Mouse (Mus musculus): ENCODE results near the gene Mertk.

The Mertk gene

DNA sequence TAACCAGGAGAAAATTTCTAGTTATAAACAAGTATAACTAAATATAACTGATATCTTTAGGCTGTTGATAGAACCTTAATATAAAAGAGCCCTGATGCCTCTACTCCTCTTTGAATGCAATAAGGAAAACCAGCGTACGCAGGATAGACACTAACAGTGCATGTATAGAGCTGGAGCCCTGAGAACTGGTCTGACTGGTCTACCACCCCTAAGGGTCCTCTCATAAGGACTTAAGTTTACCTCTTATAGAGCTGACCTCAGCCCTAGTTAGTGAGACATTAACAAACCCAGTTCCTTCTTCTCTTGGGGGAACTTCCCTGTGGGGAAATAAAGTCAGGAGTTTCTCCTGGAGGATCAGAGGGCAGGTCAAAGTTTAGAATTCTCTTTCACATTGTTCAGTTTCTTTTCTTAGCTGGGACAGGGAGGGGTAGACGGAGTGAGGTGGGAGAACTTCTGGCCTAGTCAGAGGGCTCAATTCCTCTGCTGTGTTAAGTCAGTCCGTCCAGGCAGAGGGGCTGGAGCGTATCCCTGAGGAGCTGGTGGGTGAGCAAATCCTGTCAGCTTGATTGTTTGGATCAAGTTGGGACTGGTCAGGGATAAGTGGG is 23.5 kb downstream of the Mertk start:
- DNase-seq (ENCODE audit: low read depth) = no peak

GRCm38 (mm10) chr2:128726067-128726466 is 27.3 kb downstream of the Mertk start:
- DNase-seq (ENCODE audit: low read depth) = no peak

- DNase-seq (ENCODE audit: low read depth) = no peak
Observed at GRCm38 (mm10) chr2:128726626-128727025, 27.9 kb downstream of the Mertk start.

DNA sequence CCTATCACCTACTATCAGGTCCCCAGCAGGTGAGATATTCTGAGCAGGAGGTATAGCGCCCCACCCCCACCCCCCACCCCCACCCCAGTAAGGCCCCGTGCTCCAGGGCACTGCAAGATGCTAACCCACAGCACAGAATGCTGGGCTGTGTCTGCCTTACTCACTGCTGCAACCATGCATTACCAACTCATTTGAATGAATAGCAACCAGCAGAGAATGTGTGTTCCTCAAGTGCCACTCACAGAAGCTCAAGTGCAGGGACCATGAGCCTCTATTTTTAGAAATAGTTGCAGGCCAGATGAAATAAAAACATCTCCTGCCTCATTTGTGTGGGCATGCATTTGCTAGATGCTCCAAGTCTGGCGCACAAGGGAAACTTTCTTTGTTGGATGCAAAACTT is 28.8 kb downstream of the Mertk start:
- no peak for DNase-seq (ENCODE audit: low read depth)

- no peak for DNase-seq (ENCODE audit: low read depth)
Observed at GRCm38 (mm10) chr2:128728066-128728465, 29.3 kb downstream of the Mertk start.

- no peak for DNase-seq (ENCODE audit: low read depth)
Observed at GRCm38 (mm10) chr2:128729141-128729540, 30.4 kb downstream of the Mertk start.

DNA sequence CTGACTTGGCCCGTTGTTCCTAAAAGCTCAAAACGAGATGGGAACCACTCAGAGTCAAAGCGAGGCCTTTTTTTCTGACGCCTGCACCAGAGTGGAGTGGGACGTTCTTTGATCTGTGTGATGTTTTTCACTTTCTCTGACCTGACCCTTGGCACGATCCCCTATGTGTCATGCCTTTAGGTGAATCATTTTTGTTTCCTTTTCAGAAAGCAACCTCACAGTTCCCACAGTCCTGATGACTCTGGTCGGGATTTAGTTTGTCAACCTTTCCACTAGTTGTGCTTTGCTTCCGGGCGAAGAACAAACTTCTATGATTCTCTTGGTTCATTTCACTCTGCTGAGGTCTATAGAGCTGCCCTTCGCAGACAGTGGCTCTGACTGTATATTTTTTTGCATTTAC is 32.8 kb downstream of the Mertk start:
- DNase-seq (ENCODE audit: low read depth) = no peak

GRCm38 (mm10) chr2:128731951-128732350 is 33.2 kb downstream of the Mertk start:
- DNase-seq (ENCODE audit: low read depth) = no peak

GRCm38 (mm10) chr2:128735089-128735488 is 36.3 kb downstream of the Mertk start:
- no peak for DNase-seq (ENCODE audit: low read depth)

- no peak for DNase-seq (ENCODE audit: low read depth)
Observed at GRCm38 (mm10) chr2:128737051-128737450, 38.3 kb downstream of the Mertk start.

GRCm38 (mm10) chr2:128737796-128738195 is 39.0 kb downstream of the Mertk start:
- no peak for DNase-seq (ENCODE audit: low read depth)

DNA sequence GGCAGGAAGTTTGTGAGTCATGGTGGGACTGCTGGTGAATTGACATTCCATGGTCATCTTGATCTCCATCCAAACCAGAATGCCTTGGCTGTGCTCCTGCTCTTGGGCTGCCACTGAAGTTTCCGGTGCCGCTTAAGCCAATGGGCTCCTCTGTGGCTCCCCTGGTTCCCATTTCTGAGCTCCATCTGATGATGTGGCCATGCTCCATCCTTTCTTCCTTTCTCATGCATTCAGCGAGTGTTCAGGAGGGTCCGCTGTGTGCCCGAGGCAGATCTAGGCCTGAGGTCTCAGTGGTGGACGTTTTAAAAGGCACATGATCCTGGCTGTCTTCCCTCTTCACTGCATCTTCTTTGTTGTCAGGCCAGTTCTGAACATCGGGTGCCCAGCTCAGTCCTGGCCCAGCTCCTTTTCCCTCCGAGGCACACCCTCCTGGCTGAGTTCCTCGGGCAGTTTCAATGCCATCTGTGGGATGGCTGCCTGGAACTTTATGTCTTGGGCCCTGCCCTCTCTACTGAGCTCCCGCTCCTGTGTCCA is 40.0 kb downstream of the Mertk start:
- no peak for DNase-seq (ENCODE audit: low read depth)

DNA sequence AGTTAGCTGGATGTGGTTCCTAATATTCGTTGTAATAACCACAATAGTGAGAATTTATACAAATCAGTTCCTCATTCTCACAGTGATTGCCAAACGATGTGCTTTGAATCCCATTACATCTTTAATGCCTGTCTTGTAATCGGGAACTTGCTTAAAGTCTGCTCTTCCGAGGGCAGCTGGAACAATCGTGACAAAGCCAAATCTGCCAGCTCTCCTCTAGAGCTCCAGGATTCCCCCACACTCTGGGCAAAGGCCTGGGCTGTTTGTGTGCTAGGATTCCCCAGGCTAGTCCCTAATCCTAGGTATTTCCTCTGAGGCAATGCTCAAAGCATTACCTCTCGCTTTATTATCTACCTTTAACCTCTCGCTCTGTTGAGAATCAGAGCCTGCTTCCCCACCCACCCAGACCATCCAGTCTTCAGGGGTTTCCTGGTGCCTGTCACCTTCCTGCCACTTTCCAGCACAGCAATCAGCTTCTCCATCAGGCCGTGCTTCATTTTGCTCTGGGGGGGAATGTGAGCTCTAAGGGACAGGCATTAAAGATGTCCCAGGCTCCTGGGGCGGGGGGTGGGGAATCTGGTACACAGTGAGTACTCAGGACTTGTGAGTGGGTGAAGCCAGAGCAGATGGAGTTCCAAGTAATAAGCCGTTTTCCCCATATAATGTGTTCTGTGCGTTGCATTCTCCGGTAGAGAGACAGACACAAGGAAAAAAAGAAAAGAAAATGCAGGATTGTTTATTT is 47.3 kb downstream of the Mertk start:
- DNase-seq (ENCODE audit: low read depth) = no peak

DNA sequence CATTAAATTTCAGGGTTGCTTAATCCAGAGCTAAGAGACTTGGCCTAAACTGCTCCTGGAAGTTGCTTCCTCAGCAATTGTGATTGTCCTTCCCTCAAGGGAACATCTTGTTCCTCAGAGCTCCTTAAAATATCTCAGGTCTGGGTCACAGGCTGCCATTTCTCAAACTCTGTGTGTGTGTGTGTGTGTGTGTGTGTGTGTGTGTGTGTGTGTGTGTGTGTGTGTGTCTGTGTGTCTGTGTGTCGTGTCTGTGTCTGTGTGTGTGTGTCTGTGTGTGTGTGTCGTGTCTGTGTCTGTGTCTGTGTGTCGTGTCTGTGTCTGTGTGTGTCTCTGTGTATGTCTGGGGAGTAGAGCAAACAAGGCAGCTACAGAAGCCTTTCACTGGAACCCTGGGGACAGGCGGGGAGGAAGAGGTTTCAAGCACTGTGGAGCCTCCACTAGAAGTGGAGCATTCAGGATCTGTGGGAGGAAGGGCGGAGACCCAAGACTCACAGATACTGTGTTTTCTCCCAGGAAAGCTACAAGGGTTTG is 47.9 kb downstream of the Mertk start:
- no peak for DNase-seq (ENCODE audit: low read depth)

GRCm38 (mm10) chr2:128747433-128748028 is 48.8 kb downstream of the Mertk start:
- no peak for DNase-seq (ENCODE audit: low read depth)

GRCm38 (mm10) chr2:128748171-128748570 is 49.4 kb downstream of the Mertk start:
- no peak for DNase-seq (ENCODE audit: low read depth)

- DNase-seq (ENCODE audit: low read depth) = no peak
Observed at GRCm38 (mm10) chr2:128751030-128751429, 52.3 kb downstream of the Mertk start.

GRCm38 (mm10) chr2:128753295-128753873 is 54.6 kb downstream of the Mertk start:
- no peak for DNase-seq (ENCODE audit: low read depth)

DNA sequence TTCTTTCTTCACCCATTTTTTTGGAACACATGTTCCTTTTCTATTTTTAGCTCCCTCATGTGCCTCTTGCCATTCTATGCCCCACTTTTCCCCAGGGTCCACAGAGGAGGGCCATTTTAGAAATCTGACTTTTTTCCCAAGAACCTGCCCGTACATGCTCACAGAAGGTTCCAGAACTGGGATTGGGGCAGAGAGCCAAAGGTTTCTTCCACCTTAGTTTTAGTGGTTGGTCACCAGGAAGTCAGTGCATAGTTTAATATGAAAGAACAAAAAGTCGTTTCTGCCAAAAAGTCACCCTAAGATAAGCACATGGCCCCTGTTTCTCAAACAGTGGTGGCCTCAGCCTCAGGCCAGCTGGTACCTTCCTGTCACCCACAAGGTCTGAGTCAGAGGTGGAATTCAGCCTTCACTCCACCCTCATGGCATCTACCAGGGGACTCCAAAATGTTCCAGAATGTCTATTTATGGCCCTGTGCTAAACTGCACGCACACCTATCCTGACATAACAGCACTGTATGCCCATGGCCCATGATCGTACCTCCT is 56.5 kb downstream of the Mertk start:
- no peak for DNase-seq (ENCODE audit: low read depth)

DNA sequence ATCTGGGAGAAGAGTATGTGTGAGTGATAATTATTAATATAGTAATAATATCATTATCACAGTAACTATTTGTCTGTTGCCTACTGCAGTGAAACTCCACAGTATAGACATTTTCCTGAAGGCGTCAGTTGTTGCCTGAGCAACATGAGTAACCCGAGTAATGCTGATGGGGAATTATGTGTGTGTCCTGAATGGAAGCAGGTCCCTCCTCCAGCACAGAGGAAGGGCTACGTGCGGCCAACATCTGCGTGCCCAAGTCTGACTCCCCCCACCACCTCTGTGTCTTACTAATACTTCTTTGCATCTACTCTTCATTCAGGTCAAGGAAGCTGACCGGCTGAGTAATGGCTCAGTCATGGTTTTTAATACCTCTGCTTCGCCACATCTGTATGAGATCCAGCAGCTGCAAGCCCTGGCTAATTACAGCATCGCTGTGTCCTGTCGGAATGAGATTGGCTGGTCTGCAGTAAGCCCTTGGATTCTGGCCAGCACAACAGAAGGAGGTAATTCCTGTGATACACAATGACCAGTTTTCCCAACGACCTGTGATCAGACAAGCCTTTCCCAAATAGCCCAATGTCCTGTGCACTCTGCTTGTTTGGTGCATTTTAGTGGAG is 60.1 kb downstream of the Mertk start:
- no peak for DNase-seq (ENCODE audit: low read depth)

GRCm38 (mm10) chr2:128762008-128762407 is 63.3 kb downstream of the Mertk start:
- no peak for DNase-seq (ENCODE audit: low read depth)

- DNase-seq (ENCODE audit: low read depth) = no peak
Observed at GRCm38 (mm10) chr2:128765787-128766186, 67.0 kb downstream of the Mertk start.
